Mouse (Mus musculus) bone marrow, adult 2 months (tissue): ENCODE measurements at regions not wholly inside any gene's neighbourhood (a gene's known extent, or its start where the extent isn't known, plus 50 kb on each side); places are given as distances from the start of the nearest gene placed in this dataset.

Experiments used
- CTCF ChIP-seq: fragments of 200-500 bp; IDR thresholded peaks from 2 replicates; pipeline ENCODE4 v1.5.1; 2011; ENCODE audit warnings: low read length, control low read depth; ENCODE audit not compliant: control insufficient read depth, insufficient read depth
- POLR2A ChIP-seq: fragments of 200-500 bp; IDR thresholded peaks from 2 replicates; pipeline ENCODE4 v1.6.1; 2011; ENCODE audit warnings: low read depth, mild to moderate bottlenecking, control low read depth, low read length, borderline replicate concordance; ENCODE audit not compliant: control insufficient read depth

GRCm38 (mm10) chr10:98073432-98073831 lies 346.9 kb upstream of the C030005K15Rik start:
- no peak for TF ChIP-seq POLR2A
- no peak for TF ChIP-seq CTCF
